16 mouse cellular contexts compared by ENCODE assay signal in genomic region chr1:81677768-81678400, GRCm38 (mm10).
DNase-seq lines count a peak whose midpoint lies in the region; ATAC-seq and TF ChIP-seq lines count a peak whose summit lies in the region.
"Had no signal": no experiment of that assay in that cellular context is flagged by ENCODE, and none has a peak within 500 bp of the region (broad histone marks: within the 10 kb centered on the region; RNA-seq: fewer than 3 reads in every experiment).

No protein-coding gene starts in this region.

- H3K4me2 ChIP-seq in midbrain, embryonic 15.5 days: no peak overlapping the region
- H3K4me2 ChIP-seq in intestine, embryonic 16.5 days (ENCODE audit: low read depth, low read length): no peak overlapping the region
- H3K4me2 ChIP-seq: embryonic facial prominence, embryonic 12.5 days; heart, embryonic 12.5 days; limb, embryonic 13.5 days had no signal

- 80% methylated on average over 1 of the region's 1 CpGs for WGBS in heart, embryonic 10.5 days
- 76% methylated on average over 1 of the region's 1 CpGs for WGBS in midbrain, embryonic 15.5 days
- 68% methylated on average over 1 of the region's 1 CpGs for WGBS in intestine, embryonic 16.5 days

- H3K27me3 ChIP-seq in heart, embryonic 10.5 days (ENCODE audit: insufficient read depth, poor library complexity, severe bottlenecking): no peaks in the 10 kb centered on the region
- no peaks in the 10 kb centered on the region for H3K27me3 ChIP-seq in midbrain, embryonic 15.5 days (replicated peaks)
- H3K27me3 ChIP-seq in intestine, embryonic 16.5 days (replicated peaks; ENCODE audit: control insufficient read depth, insufficient read depth, low read length): no peaks in the 10 kb centered on the region
- H3K27me3 ChIP-seq: embryonic facial prominence, embryonic 12.5 days; heart, embryonic 12.5 days; limb, embryonic 13.5 days had no signal

- peak; percentile 10 for DNase-seq in adrenal gland, postnatal 14 days
- DNase-seq in adrenal gland, postnatal 4 days (ENCODE audit: low spot score in 2 of 2): no peak
- DNase-seq in heart, adult 8-10 months (ENCODE audit: low spot score): peak; percentile 36
- no peak for DNase-seq in heart, embryonic 10.5 days (ENCODE audit: low spot score)
- peak; percentile 64 for DNase-seq in brain, embryonic 14.5 days (ENCODE audit: low read depth)
- DNase-seq in lung, postnatal 10 days: peak; percentile 74
- DNase-seq: cerebellum, adult 9-10 months; gastrocnemius, postnatal 10 days; thymus, postnatal 4 days had no signal

- no peak overlapping the region for H3K9ac ChIP-seq in midbrain, embryonic 15.5 days
- H3K9ac ChIP-seq in intestine, embryonic 16.5 days (ENCODE audit: low read depth, low read length): no peak overlapping the region
- H3K9ac ChIP-seq: embryonic facial prominence, embryonic 12.5 days; heart, embryonic 12.5 days; limb, embryonic 13.5 days had no signal

- TF ChIP-seq CTCF in brain, embryonic 14.5 days (IDR thresholded peaks at IDR 0.05; ENCODE audit: borderline replicate concordance, extremely low read depth, insufficient read depth, insufficient read length): no peak

- no peaks in the 10 kb centered on the region for H3K9me3 ChIP-seq in heart, embryonic 10.5 days
- 0 out of 2 replicates have a peak, but pooled peaks cover 3% of the 10 kb centered on the region for H3K9me3 ChIP-seq in midbrain, embryonic 15.5 days
- H3K9me3 ChIP-seq in intestine, embryonic 16.5 days (ENCODE audit: control insufficient read depth, low read length): no peaks in the 10 kb centered on the region
- H3K9me3 ChIP-seq: embryonic facial prominence, embryonic 12.5 days; heart, embryonic 12.5 days; limb, embryonic 13.5 days; midbrain, embryonic 10.5 days had no signal

- no peak for TF ChIP-seq POLR2A in brain, embryonic 14.5 days (IDR thresholded peaks at IDR 0.05; ENCODE audit: borderline replicate concordance, extremely low read depth, insufficient read depth, insufficient read length, poor library complexity, severe bottlenecking)

- no peaks in the 10 kb centered on the region for H3K4me1 ChIP-seq in heart, embryonic 10.5 days
- H3K4me1 ChIP-seq in midbrain, embryonic 15.5 days: no peaks in the 10 kb centered on the region
- H3K4me1 ChIP-seq in intestine, embryonic 16.5 days (ENCODE audit: control insufficient read depth, insufficient read depth, low read length): no peaks in the 10 kb centered on the region
- H3K4me1 ChIP-seq: embryonic facial prominence, embryonic 12.5 days; heart, embryonic 12.5 days had no signal

- no peak overlapping the region for H3K4me3 ChIP-seq in heart, embryonic 10.5 days
- H3K4me3 ChIP-seq in midbrain, embryonic 15.5 days: no peak overlapping the region
- H3K4me3 ChIP-seq in intestine, embryonic 16.5 days (ENCODE audit: low read length): no peak overlapping the region
- H3K4me3 ChIP-seq: embryonic facial prominence, embryonic 12.5 days; heart, embryonic 12.5 days; limb, embryonic 13.5 days; midbrain, embryonic 10.5 days had no signal

- no peak for ATAC-seq in midbrain, embryonic 15.5 days (replicated peaks)
- no peak for ATAC-seq in intestine, embryonic 16.5 days
- ATAC-seq: inflammation-experienced regulatory T-cells, adult 6 months had no signal

- H3K27ac ChIP-seq in heart, embryonic 10.5 days: no peak overlapping the region
- no peak overlapping the region for H3K27ac ChIP-seq in midbrain, embryonic 15.5 days
- no peak overlapping the region for H3K27ac ChIP-seq in intestine, embryonic 16.5 days (ENCODE audit: low read length)
- H3K27ac ChIP-seq: embryonic facial prominence, embryonic 12.5 days; limb, embryonic 13.5 days; midbrain, embryonic 10.5 days had no signal

- no peaks in the 10 kb centered on the region for H3K36me3 ChIP-seq in heart, embryonic 10.5 days
- H3K36me3 ChIP-seq in midbrain, embryonic 15.5 days (replicated peaks): no peaks in the 10 kb centered on the region
- H3K36me3 ChIP-seq in intestine, embryonic 16.5 days (ENCODE audit: control insufficient read depth, insufficient read depth, low read length): no peaks in the 10 kb centered on the region
- H3K36me3 ChIP-seq: embryonic facial prominence, embryonic 12.5 days; heart, embryonic 12.5 days; limb, embryonic 13.5 days; midbrain, embryonic 10.5 days had no signal

Comparison
In these comparisons a context has a peak if more than half of its experiments do, and no peak if none do; other contexts are left out.
1. DNase-seq: peak in adrenal gland, postnatal 14 days (single experiment), heart, adult 8-10 months (single experiment), brain, embryonic 14.5 days (single experiment) and lung, postnatal 10 days (single experiment); none in adrenal gland, postnatal 4 days (0 of 2) and heart, embryonic 10.5 days (single experiment).